Mouse (Mus musculus): ENCODE measurements around the gene B4galnt1. TPM values are rescaled to one million over a fixed set of nuclear protein-coding genes. Genes with fewer than 3 reads are reported as not detected.

B4galnt1 gene
- 4.6 and 6.2 TPM in 2 replicates for polyA plus RNA-seq (2016; fragmentation: Nextera tagmentation; extraction: Ambion mirVana)

GRCm38 (mm10) chr10:127164631-127165353 lies at the start of gene B4galnt1:
B4galnt1 (plus strand) TSS chr10:127165225.
- peak within 1 kb of the TSS; percentile 99 for H3K4me2 ChIP-seq (replicated peaks)
- peak; percentile 81 for ATAC-seq (ENCODE audit: insufficient number of reproducible peaks, insufficient read depth, low FRiP score, low TSS enrichment)
- 2% methylated on average over 46 of the region's 52 CpGs for WGBS
- peak within 1 kb of the TSS; percentile 47 for H3K9ac ChIP-seq
- peak within 1 kb of the TSS; percentile 64 for H3K4me3 ChIP-seq
- H3K4me1 ChIP-seq = peaks cover 6% of the 10 kb centered on the region
- H3K9me3 ChIP-seq = no peaks in the 10 kb centered on the region
- peaks cover 54% of the 10 kb centered on the region for H3K27me3 ChIP-seq
- no peaks in the 10 kb centered on the region for H3K36me3 ChIP-seq
- no peak within 1 kb of the TSS for H3K27ac ChIP-seq

DNA sequence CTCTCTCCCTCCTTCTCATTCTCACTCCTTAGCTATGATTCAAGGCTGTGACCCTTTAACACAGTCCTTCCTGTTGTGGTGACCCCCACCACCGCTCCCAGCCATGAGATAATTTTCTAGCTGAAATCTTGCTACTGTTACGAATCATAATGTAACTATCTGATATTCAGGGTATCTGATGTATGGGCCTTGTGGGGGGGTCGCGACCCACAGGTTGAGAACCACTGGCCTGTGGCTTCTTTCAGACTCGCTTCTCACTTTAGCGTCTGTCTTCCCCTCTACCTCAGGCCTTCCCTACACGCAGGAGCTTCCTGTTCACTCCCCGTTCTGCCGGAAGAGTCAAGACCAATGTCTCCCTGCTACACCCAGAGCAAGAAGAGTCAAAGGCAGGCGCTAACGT lies 46.6 kb upstream of the B4galnt1 start:
- WGBS = 92% methylated on average over 11 of the region's 11 CpGs
- Histone ChIP-seq H3K4me3 (no peak overlapping the region), H3K9me3 (no peaks in the 10 kb centered on the region), H3K27me3 (no peaks in the 10 kb centered on the region), H3K27ac (no peak overlapping the region), H3K4me2 (replicated peaks) (no peak overlapping the region), H3K4me1 (peaks cover 7% of the 10 kb centered on the region; the same call in 1 of the 2 replicates), H3K9ac (no peak overlapping the region), H3K36me3 (peaks cover 33% of the 10 kb centered on the region)
- ATAC-seq (ENCODE audit: insufficient number of reproducible peaks, insufficient read depth, low FRiP score, low TSS enrichment) = no peak

- Histone ChIP-seq H3K4me1 (peaks cover 7% of the 10 kb centered on the region; the same call in 1 of the 2 replicates), H3K4me3 (no peak overlapping the region), H3K27me3 (no peaks in the 10 kb centered on the region), H3K36me3 (peaks cover 33% of the 10 kb centered on the region), H3K9ac (no peak overlapping the region), H3K9me3 (no peaks in the 10 kb centered on the region), H3K27ac (no peak overlapping the region), H3K4me2 (replicated peaks) (no peak overlapping the region)
- ATAC-seq (ENCODE audit: insufficient number of reproducible peaks, insufficient read depth, low FRiP score, low TSS enrichment) = no peak
- 90% methylated on average over 10 of the region's 10 CpGs for WGBS
Measured at GRCm38 (mm10) chr10:127119229-127119628, 45.8 kb upstream of the B4galnt1 start.

DNA sequence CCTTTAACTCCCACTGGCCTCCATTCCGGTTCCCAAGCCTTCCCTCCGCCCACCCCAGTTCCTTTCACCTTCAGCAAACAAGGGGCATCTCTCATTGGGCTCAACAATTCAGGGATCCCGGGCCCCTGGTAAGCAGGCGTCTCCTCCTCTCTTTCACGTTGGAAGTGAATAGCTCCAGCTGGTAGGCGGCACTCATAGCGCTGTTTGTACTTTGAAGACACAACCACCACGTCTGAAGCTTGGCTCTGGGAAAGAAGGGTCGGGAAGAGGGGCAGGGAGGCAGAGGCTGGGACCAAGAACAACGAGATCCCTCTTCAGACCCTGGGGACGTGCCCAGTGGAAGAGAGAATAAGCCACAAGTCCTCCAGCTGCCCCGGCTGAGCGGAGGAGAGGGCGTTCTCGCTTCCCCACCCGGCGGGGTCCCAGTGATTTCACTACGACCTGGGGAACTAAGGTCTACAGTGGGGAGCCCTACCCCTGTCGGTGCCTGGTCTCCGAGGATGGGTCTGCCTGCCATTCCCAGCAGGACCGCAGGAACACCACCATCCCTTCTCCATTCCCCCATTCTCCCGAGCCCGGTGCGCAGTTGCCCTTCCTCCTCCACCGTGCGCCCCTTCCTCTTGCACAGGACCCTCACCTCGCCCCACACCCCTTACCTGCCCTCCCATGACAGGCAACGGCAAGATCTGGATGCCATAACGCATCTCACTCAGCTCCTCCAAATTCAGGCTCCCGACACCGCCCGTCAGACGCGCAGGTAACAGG lies 44.5 kb upstream of the B4galnt1 start:
- Histone ChIP-seq H3K27ac (no peak overlapping the region), H3K9ac (peak overlapping the region; percentile 73)

DNA sequence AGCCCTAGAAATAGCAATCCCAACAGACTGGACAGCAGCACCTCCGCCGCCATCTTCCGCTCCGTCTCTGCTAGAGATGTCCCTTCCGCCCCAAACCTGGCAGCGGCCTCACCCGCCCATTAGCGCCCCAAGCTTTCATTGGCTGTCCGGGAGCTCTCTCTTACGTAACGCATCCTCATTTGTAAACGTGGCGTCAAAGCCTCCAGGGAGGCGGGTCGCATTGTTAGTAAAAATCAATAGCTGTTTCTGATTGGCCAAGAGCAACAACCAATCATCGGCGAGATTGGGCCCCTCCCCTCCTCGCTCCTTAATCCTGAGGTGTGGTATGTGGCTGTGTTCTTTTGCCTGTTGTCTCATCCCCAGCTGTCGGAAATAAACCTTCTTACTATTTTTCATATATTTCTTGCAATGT lies 44.0 kb upstream of the B4galnt1 start, which contains the start of gene Os9:
TSS of gene Os9 (minus strand) at position 66 of the 412 bp plus-strand sequence.
- Histone ChIP-seq H3K27ac (no peak within 1 kb of the TSS), H3K4me3 (peak within 1 kb of the TSS; percentile 86), H3K36me3 (peaks cover 23% of the 10 kb centered on the region), H3K27me3 (no peaks in the 10 kb centered on the region), H3K9ac (peak within 1 kb of the TSS; percentile 73), H3K4me1 (peaks cover 7% of the 10 kb centered on the region; the same call in 1 of the 2 replicates), H3K9me3 (no peaks in the 10 kb centered on the region), H3K4me2 (replicated peaks) (peak within 1 kb of the TSS; percentile 88)
- WGBS = under 1% methylated on average over 19 of the region's 19 CpGs
- ATAC-seq (ENCODE audit: insufficient number of reproducible peaks, insufficient read depth, low FRiP score, low TSS enrichment) = peak; percentile 94

More for the DNA sequence above, 44.5 kb upstream of the B4galnt1 start:
- Histone ChIP-seq H3K4me2 (replicated peaks) (peak overlapping the region; percentile 88), H3K4me3 (peak overlapping the region; percentile 86), H3K9me3 (no peaks in the 10 kb centered on the region), H3K36me3 (peaks cover 29% of the 10 kb centered on the region), H3K27me3 (no peaks in the 10 kb centered on the region), H3K4me1 (peaks cover 7% of the 10 kb centered on the region; the same call in 1 of the 2 replicates)
- peak; percentile 22 for ATAC-seq (ENCODE audit: insufficient number of reproducible peaks, insufficient read depth, low FRiP score, low TSS enrichment)
- WGBS = 3% methylated on average over 34 of the region's 34 CpGs

- Histone ChIP-seq H3K9me3 (no peaks in the 10 kb centered on the region), H3K4me2 (replicated peaks) (no peak overlapping the region), H3K36me3 (peaks cover 20% of the 10 kb centered on the region), H3K27me3 (no peaks in the 10 kb centered on the region), H3K4me1 (peaks cover 7% of the 10 kb centered on the region; the same call in 1 of the 2 replicates), H3K4me3 (no peak overlapping the region), H3K9ac (no peak overlapping the region), H3K27ac (no peak overlapping the region)
- 67% methylated on average over 3 of the region's 3 CpGs for WGBS
- no peak for ATAC-seq (ENCODE audit: insufficient number of reproducible peaks, insufficient read depth, low FRiP score, low TSS enrichment)
Measured at GRCm38 (mm10) chr10:127122018-127122417, 43.0 kb upstream of the B4galnt1 start.

GRCm38 (mm10) chr10:127122784-127123435 lies 42.1 kb upstream of the B4galnt1 start:
- H3K4me3 ChIP-seq = peak overlapping the region; percentile 25
- H3K27me3 ChIP-seq = no peaks in the 10 kb centered on the region
- no peaks in the 10 kb centered on the region for H3K9me3 ChIP-seq
- no peak for ATAC-seq (ENCODE audit: insufficient number of reproducible peaks, insufficient read depth, low FRiP score, low TSS enrichment)
- 11% methylated on average over 13 of the region's 13 CpGs for WGBS
- peaks cover 11% of the 10 kb centered on the region for H3K36me3 ChIP-seq
- no peak overlapping the region for H3K9ac ChIP-seq
- H3K4me1 ChIP-seq = peaks cover 7% of the 10 kb centered on the region; the same call in 1 of the 2 replicates
- peak overlapping the region; percentile 48 for H3K4me2 ChIP-seq (replicated peaks)
- no peak overlapping the region for H3K27ac ChIP-seq

DNA sequence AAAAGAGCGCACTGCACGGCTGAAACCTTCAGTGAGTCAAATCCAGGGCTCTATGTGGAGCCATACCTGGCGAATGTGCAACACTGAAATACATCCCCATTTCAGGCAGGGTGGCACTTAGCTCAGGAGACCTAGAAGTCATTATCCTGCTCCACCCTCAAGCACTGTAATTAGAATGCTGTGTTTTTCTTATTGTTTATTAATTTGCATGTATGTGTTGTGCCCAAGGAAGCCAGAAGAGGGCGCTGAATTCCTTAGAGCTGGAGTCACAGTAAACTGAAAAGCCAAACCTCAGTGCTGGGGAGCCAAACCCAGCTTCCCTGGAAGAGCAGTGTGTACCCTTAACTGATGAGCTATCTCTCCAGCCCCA lies 41.6 kb upstream of the B4galnt1 start:
- WGBS = 6% methylated on average over 4 of the region's 4 CpGs
- peaks cover 6% of the 10 kb centered on the region; the same call in 1 of the 2 replicates for H3K36me3 ChIP-seq
- no peak overlapping the region for H3K27ac ChIP-seq
- H3K9ac ChIP-seq = no peak overlapping the region
- peaks cover 7% of the 10 kb centered on the region; the same call in 1 of the 2 replicates for H3K4me1 ChIP-seq
- ATAC-seq (ENCODE audit: insufficient number of reproducible peaks, insufficient read depth, low FRiP score, low TSS enrichment) = no peak
- peak overlapping the region; percentile 48 for H3K4me2 ChIP-seq (replicated peaks)
- peak overlapping the region; percentile 25 for H3K4me3 ChIP-seq
- no peaks in the 10 kb centered on the region for H3K27me3 ChIP-seq
- H3K9me3 ChIP-seq = no peaks in the 10 kb centered on the region

GRCm38 (mm10) chr10:127125210-127126001 lies 39.6 kb upstream of the B4galnt1 start:
- WGBS = 73% methylated on average over 9 of the region's 9 CpGs

GRCm38 (mm10) chr10:127126579-127126978 lies 38.4 kb upstream of the B4galnt1 start:
- Histone ChIP-seq H3K4me1 (no peaks in the 10 kb centered on the region), H3K27ac (no peak overlapping the region), H3K9me3 (no peaks in the 10 kb centered on the region), H3K36me3 (no peaks in the 10 kb centered on the region), H3K4me3 (no peak overlapping the region), H3K27me3 (no peaks in the 10 kb centered on the region), H3K9ac (no peak overlapping the region), H3K4me2 (replicated peaks) (no peak overlapping the region)
- ATAC-seq (ENCODE audit: insufficient number of reproducible peaks, insufficient read depth, low FRiP score, low TSS enrichment) = no peak
- 82% methylated on average over 5 of the region's 5 CpGs for WGBS

More at GRCm38 (mm10) chr10:127125210-127126001, 39.6 kb upstream of the B4galnt1 start:
- H3K9me3 ChIP-seq = no peaks in the 10 kb centered on the region
- H3K4me2 ChIP-seq (replicated peaks) = no peak overlapping the region
- H3K4me3 ChIP-seq = no peak overlapping the region
- no peak overlapping the region for H3K9ac ChIP-seq
- H3K27me3 ChIP-seq = no peaks in the 10 kb centered on the region
- H3K36me3 ChIP-seq = no peaks in the 10 kb centered on the region
- H3K4me1 ChIP-seq = peaks cover 2% of the 10 kb centered on the region; the same call in 1 of the 2 replicates
- ATAC-seq (ENCODE audit: insufficient number of reproducible peaks, insufficient read depth, low FRiP score, low TSS enrichment) = no peak
- H3K27ac ChIP-seq = no peak overlapping the region
